Mouse (Mus musculus): ENCODE results near the gene Ebf1. TPM values are rescaled to one million over a fixed set of nuclear protein-coding genes. Genes with fewer than 3 reads are reported as not detected.
A peak's percentile ranks its signal among the peaks of the same experiment; 100 is the strongest.

Ebf1 gene
- total RNA-seq, 2 experiments from 2014 or later, result 2.3 to 3.4 TPM

- no peak for TF ChIP-seq CTCF (conservative IDR thresholded peaks at IDR 0.05)
- no peak for DNase-seq (ENCODE audit: low spot score in 2 of 2)
- Histone ChIP-seq H3K4me3 (no peak overlapping the region), H3K27ac (no peak overlapping the region)
Observed at GRCm38 (mm10) chr11:44749309-44749708, 132.2 kb downstream of the Ebf1 start.

- no peak for DNase-seq (ENCODE audit: low spot score in 2 of 2)
- Histone ChIP-seq H3K4me3 (no peak overlapping the region), H3K27ac (no peak overlapping the region)
- TF ChIP-seq CTCF (conservative IDR thresholded peaks at IDR 0.05), result no peak
Observed at GRCm38 (mm10) chr11:44754336-44754735, 137.2 kb downstream of the Ebf1 start.

DNA sequence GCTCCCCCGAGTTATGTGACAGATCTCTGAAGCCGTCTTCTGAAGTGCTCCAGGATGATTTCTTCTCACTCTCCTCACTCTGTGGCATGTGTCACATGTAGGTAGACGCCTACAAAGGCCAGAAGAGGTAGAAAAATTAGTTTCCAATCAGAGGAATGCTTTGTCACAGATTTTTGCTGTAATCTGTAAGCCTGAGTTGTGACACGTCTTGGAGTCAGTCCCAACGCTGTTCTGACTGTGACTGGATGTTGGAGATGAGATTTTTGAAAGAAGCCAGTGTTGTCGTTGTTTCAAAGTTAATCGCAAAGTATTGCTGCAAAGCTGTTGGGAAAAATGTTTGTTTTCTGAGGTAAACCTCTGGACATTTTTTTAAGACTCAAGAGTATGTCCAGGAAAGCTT lies 139.2 kb downstream of the Ebf1 start:
- no peak for TF ChIP-seq CTCF (conservative IDR thresholded peaks at IDR 0.05)
- no peak overlapping the region for H3K4me3 ChIP-seq

DNA sequence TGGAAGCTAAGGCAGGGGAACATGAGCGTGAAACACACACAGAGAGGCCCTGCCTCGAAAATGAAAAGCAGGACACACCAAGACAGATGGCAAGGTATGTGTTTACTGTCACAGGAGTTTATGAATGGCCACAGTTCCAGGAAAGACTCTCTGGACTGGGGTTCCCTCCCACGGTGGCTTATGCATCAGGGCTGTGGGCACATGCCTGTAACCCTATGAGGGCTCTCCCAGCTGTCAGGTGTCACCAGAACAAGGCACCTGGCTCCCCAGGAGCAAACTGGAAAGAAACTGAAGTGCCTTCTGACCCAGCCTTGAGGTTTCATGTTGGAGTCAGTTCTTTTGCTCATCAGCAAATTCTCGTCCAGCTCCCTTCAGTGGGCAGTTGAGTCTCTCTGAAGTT lies 141.7 kb downstream of the Ebf1 start:
- no peak for DNase-seq (ENCODE audit: low spot score in 2 of 2)
- H3K4me3 ChIP-seq, result no peak overlapping the region
- H3K27ac ChIP-seq, result no peak overlapping the region
- TF ChIP-seq CTCF (conservative IDR thresholded peaks at IDR 0.05), result no peak

More for the DNA sequence above, 139.2 kb downstream of the Ebf1 start:
- H3K27ac ChIP-seq, result no peak overlapping the region
- DNase-seq (ENCODE audit: low spot score in 2 of 2), result no peak

DNA sequence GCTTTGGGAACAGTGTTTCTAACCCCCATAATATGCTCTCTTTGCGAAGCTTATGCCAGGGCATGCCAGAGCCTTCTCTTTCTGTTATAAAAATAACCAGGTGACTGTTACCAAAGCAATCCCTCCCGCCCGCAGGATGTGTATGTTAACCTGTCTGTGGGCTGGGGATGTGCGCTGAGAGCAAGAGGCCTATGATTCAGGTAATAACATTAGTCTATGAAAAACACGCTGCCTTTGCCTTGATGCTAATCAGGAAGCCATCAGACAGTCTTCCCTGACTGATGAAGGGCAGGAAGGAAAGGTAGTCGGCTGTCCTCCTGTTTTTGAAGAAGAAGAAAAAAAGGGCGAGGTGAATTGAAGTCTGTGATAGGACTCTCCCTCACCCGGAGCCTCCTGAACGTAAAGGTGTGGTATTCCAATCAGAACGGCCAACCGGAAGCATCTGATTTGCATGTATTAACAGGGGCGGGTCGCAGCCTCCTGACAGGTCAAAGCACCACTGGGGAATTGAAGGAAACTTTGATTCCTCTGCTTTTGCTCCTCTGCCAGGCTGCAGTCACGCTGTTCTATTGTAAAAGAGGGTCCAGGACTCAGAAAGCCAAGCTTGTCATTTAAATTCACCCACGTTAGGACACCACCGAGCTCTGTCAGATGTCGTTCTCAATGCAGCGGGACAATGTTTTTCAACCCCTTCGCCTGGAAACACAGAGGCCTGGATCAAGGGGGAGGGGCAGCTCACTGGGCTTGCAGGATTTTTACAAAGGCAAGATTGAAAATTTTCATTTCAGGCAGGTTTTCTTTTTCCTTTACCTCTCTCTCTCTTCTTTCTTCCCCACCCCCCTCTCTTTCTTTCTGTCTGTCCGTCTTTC lies 144.2 kb downstream of the Ebf1 start:
- Histone ChIP-seq H3K27ac (no peak overlapping the region), H3K4me3 (no peak overlapping the region)
- no peak for TF ChIP-seq CTCF (conservative IDR thresholded peaks at IDR 0.05)
- DNase-seq (ENCODE audit: low spot score in 2 of 2), result no peak

GRCm38 (mm10) chr11:44763992-44764835 lies 147.1 kb downstream of the Ebf1 start:
- TF ChIP-seq CTCF (conservative IDR thresholded peaks at IDR 0.05), result no peak
- no peak for DNase-seq (ENCODE audit: low spot score in 2 of 2)
- Histone ChIP-seq H3K4me3 (no peak overlapping the region), H3K27ac (no peak overlapping the region)

DNA sequence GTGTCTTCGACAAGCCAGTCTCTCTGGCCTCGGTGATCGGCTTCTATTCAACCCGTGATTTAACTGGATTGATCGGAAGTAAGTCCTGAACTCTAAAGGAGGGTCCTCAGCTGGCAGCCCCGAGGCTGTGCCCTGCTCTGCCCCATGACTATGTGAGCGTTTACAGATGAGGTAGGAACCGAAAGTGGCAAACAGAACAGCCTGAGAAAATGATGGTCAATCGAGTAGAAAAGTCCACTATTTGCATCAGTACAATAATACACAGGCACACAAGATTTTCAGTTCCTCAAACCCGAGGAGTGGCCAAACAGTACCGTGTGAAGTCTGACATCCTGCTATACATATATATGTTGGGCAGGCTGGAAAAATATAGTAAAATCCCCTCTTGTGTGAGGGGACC lies 147.9 kb downstream of the Ebf1 start:
- Histone ChIP-seq H3K27ac (no peak overlapping the region), H3K4me3 (no peak overlapping the region)
- DNase-seq (ENCODE audit: low spot score in 2 of 2), result no peak
- TF ChIP-seq CTCF (conservative IDR thresholded peaks at IDR 0.05), result no peak

GRCm38 (mm10) chr11:44766246-44766645 lies 149.1 kb downstream of the Ebf1 start:
- no peak for TF ChIP-seq CTCF (conservative IDR thresholded peaks at IDR 0.05)

DNA sequence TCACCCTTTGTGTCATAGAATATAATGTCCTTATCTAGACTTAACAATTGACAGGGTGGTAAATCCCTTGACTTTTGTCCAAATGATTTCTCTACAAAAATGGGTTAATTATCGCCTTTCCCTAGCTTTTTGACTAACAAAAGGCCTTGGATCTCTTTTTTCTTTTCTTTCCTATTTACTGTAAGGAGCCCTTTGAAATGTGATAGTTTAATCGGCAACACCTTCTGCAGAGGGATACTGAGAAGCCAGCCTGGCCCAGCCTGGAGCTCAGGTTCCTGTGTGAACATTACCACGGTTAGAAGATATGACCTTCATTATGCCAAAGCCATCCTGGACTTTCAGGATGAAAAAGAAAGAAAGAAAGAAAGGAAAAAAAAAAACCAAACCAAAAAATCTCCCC lies 150.2 kb downstream of the Ebf1 start:
- no peak overlapping the region for H3K27ac ChIP-seq
- H3K4me3 ChIP-seq, result no peak overlapping the region
- TF ChIP-seq CTCF (conservative IDR thresholded peaks at IDR 0.05), result no peak
- DNase-seq (ENCODE audit: low spot score in 2 of 2), result no peak

More at GRCm38 (mm10) chr11:44766246-44766645, 149.1 kb downstream of the Ebf1 start:
- no peak for DNase-seq (ENCODE audit: low spot score in 2 of 2)
- no peak overlapping the region for H3K4me3 ChIP-seq
- no peak overlapping the region for H3K27ac ChIP-seq

- Histone ChIP-seq H3K4me3 (no peak overlapping the region), H3K27ac (no peak overlapping the region)
- DNase-seq (ENCODE audit: low spot score in 2 of 2), result no peak
- no peak for TF ChIP-seq CTCF (conservative IDR thresholded peaks at IDR 0.05)
Observed at GRCm38 (mm10) chr11:44768346-44768745, 151.2 kb downstream of the Ebf1 start.

DNA sequence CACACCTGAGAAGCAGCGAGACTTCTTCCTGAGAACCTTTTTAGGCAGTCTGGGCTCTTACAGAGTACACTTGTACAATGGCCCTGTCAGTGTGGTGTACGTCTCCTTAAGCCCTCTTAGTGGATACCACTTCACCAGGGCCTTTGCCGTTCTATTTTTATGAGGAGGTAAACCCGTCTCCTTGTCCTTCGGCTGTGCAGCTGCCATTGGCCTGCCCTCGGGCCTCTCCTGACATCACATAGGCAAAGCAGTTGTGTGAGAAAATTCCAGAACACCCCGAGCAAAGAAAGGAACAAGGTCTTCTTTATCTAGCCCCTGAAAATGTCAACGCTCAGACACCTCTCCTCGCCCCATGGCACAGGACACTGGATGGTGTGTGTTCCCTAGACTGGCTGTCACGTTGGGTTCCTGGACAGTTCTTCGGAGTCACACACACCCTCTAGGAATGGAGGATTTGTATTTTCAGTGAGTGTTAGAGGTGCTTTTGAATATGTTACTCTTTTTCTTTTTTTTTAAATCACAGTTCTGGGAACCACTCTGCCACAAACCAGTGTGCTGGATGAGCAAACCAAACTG lies 154.0 kb downstream of the Ebf1 start:
- no peak for TF ChIP-seq CTCF (conservative IDR thresholded peaks at IDR 0.05)
- no peak for DNase-seq (ENCODE audit: low spot score in 2 of 2)
- Histone ChIP-seq H3K4me3 (no peak overlapping the region), H3K27ac (no peak overlapping the region)

- TF ChIP-seq CTCF (conservative IDR thresholded peaks at IDR 0.05), result peak; percentile 72
- H3K4me3 ChIP-seq, result no peak overlapping the region
- no peak overlapping the region for H3K27ac ChIP-seq
- DNase-seq (ENCODE audit: low spot score in 2 of 2), result no peak
Observed at GRCm38 (mm10) chr11:44774411-44774810, 157.3 kb downstream of the Ebf1 start.

DNA sequence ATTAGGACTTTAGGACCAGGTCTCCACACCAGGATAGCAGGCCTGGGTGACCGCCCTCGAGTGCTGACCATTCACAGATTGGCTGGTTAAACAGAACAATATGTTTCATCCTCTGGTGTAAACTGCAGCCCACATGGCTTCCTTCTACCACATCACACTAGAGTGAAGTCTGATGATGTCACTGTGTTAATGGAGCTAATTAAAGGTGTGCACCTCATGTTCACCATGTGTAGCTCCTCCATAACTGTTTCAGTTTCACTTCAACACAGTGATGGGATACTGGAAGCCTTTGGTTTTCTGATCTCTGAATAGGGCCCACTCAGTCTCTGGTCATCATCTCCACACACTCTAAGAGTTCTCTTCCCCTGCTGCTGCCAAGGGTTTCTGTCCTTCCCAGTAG lies 158.4 kb downstream of the Ebf1 start:
- Histone ChIP-seq H3K4me3 (no peak overlapping the region), H3K27ac (no peak overlapping the region)
- DNase-seq (ENCODE audit: low spot score in 2 of 2), result no peak
- no peak for TF ChIP-seq CTCF (conservative IDR thresholded peaks at IDR 0.05)
